Mouse (Mus musculus) spleen, adult 2 months (tissue): ENCODE measurements around the gene Elfn1. TPM values are rescaled to one million over a fixed set of nuclear protein-coding genes. Genes with fewer than 3 reads are reported as not detected.

Source experiments
- DNase-seq, 2 experiments: peaks; one replicate each; pipeline versions ENCODE4 v3.0.0 to v3.0.0-alpha.2; 2012 to 2021; ENCODE audit warnings: low spot score in 2 of 2, low read depth in 1 of 2
- H3K27ac ChIP-seq: fragments of 200-500 bp; 2 replicates; pipeline ENCODE4 v1.5.1; 2012; ENCODE audit warnings: low read length, inconsistent platforms; ENCODE audit not compliant: insufficient read depth
- H3K27me3 ChIP-seq: fragments of 200-500 bp; 2 replicates; pipeline ENCODE4 v1.6.1; 2012; ENCODE audit warnings: mild to moderate bottlenecking, moderate library complexity, low read length, inconsistent platforms; ENCODE audit not compliant: control insufficient read depth, insufficient read depth
- H3K36me3 ChIP-seq: fragments of 200-500 bp; 2 replicates; pipeline ENCODE4 v1.6.1; 2012; ENCODE audit warnings: mild to moderate bottlenecking, low read length, inconsistent platforms; ENCODE audit not compliant: control insufficient read depth, insufficient read depth
- H3K4me1 ChIP-seq: fragments of 200-500 bp; 2 replicates; pipeline ENCODE4 v1.6.1; 2011; ENCODE audit warnings: inconsistent platforms; ENCODE audit not compliant: control insufficient read depth, insufficient read depth, insufficient read length
- H3K4me3 ChIP-seq: fragments of 200-500 bp; 2 replicates; pipeline ENCODE4 v1.5.1; 2011; ENCODE audit warnings: mild to moderate bottlenecking, inconsistent platforms; ENCODE audit not compliant: insufficient read depth, insufficient read length; ENCODE audit errors: extremely low read depth
- CTCF ChIP-seq: fragments of 200-500 bp; IDR thresholded peaks from 2 replicates; pipeline ENCODE4 v1.5.1; 2011; ENCODE audit warnings: mild to moderate bottlenecking, inconsistent platforms; ENCODE audit not compliant: insufficient read depth, insufficient read length, insufficient replicate concordance; ENCODE audit errors: extremely low read depth
- POLR2A ChIP-seq: fragments of 200-500 bp; IDR thresholded peaks from 2 replicates; pipeline ENCODE4 v1.6.1; 2011; ENCODE audit warnings: low read depth, low read length, inconsistent platforms
- WGBS: fragments of 180-500 bp; shearing (Covaris S2); methylation state at CpG from one replicate; pipeline ENCODE4 v1.1.7; 2018; 5-methylcytosine and 5-hydroxymethylcytosine counted together
- polyA plus RNA-seq: library from polyadenylated mRNA; depleted of rRNA; stranded (reverse); fragments of >200 nt; gene quantifications from 2 replicates; pipeline ENCODE4 v1.2.3, GENCODE M21; 2012

Gene Elfn1
- polyA plus RNA-seq, 1 experiment = 0.40 TPM

DNA sequence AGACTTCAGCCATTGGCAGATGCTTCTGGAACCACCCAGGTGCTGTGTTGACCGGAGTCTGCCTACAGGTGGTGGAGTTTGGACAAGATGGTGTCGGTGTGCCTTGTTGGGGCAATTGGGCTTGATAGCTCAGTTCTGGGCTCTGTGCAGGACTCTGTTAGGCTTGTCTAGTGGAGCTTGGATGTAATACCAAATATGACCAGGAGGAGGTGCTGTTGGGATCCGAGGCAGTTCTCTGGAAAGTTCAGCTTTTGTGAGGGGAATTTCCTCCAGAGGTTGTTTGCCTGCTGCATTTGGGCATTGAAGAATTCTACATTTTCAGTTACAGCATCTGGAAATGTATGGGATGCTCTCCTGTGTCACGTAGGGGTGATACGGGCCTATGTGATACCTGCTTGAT is 39.7 kb downstream of the Elfn1 start:
- WGBS = 92% methylated on average over 5 of the region's 5 CpGs

GRCm38 (mm10) chr5:139948552-139948951 is 40.8 kb downstream of the Elfn1 start:
- 80% methylated on average over 4 of the region's 4 CpGs for WGBS
- no peak for TF ChIP-seq CTCF
- TF ChIP-seq POLR2A = no peak
- no peaks in the 10 kb centered on the region for H3K4me1 ChIP-seq
- H3K4me3 ChIP-seq = no peak overlapping the region
- no peak for DNase-seq
- H3K36me3 ChIP-seq = no peaks in the 10 kb centered on the region
- no peaks in the 10 kb centered on the region for H3K27me3 ChIP-seq
- H3K27ac ChIP-seq = no peak overlapping the region

More for the DNA sequence above, 39.7 kb downstream of the Elfn1 start:
- no peak for DNase-seq
- H3K36me3 ChIP-seq = no peaks in the 10 kb centered on the region
- H3K27me3 ChIP-seq = no peaks in the 10 kb centered on the region
- TF ChIP-seq CTCF (peak; percentile 12; the same call in 1 of the 2 replicates), POLR2A (no peak)
- H3K27ac ChIP-seq = no peak overlapping the region
- no peaks in the 10 kb centered on the region for H3K4me1 ChIP-seq
- no peak overlapping the region for H3K4me3 ChIP-seq

DNA sequence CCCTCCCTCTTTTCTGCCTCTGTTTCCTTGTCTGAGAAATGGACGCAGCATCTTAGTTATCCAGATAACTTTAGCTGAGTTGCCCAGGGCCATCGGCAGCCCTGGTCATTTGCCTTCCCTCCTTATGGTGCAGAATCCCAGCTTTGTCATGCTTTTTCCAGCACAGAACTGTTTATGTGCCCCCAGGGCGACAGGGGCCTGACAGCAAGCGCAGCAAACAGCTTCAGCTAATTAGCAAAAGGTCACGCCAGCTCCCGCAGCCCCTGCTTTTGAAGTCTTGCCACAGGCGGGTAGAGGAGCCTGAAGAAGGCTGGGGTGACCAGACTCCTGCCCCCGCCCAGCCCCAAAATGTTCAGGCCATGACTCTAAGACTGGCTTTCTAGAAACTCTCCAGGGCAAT is 41.6 kb downstream of the Elfn1 start:
- H3K27ac ChIP-seq = no peak overlapping the region
- H3K36me3 ChIP-seq = no peaks in the 10 kb centered on the region
- no peaks in the 10 kb centered on the region for H3K4me1 ChIP-seq
- TF ChIP-seq POLR2A (no peak), CTCF (no peak)
- H3K27me3 ChIP-seq = no peaks in the 10 kb centered on the region
- no peak overlapping the region for H3K4me3 ChIP-seq
- 92% methylated on average over 8 of the region's 8 CpGs for WGBS
- no peak for DNase-seq

- no peak overlapping the region for H3K27ac ChIP-seq
- H3K36me3 ChIP-seq = no peaks in the 10 kb centered on the region
- WGBS = 86% methylated on average over 11 of the region's 11 CpGs
- H3K27me3 ChIP-seq = no peaks in the 10 kb centered on the region
- no peak for DNase-seq
- no peak overlapping the region for H3K4me3 ChIP-seq
- H3K4me1 ChIP-seq = no peaks in the 10 kb centered on the region
- TF ChIP-seq CTCF (no peak), POLR2A (no peak)
These were observed 42.3 kb downstream of the Elfn1 start for GRCm38 (mm10) chr5:139949975-139950578.

DNA sequence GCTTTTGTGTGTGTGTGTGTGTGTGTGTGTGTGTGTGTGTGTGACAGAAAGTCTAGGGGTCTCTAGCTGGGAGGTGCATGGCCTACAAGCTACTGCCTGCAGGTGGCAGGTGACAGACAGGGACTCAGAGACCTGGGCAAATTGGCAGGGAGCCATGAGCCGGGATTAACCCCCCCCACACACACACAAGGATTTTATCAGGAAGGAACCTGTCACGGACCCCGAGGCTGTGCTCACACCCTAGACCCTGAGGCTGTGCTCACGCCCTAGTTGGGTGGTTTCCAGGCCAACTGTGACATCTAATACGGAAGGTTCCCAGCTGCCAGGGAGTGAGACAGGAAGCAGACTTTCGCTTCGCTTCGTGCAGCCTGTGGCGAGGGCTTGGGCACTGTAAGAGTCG is 49.1 kb downstream of the Elfn1 start:
- no peaks in the 10 kb centered on the region for H3K27me3 ChIP-seq

DNA sequence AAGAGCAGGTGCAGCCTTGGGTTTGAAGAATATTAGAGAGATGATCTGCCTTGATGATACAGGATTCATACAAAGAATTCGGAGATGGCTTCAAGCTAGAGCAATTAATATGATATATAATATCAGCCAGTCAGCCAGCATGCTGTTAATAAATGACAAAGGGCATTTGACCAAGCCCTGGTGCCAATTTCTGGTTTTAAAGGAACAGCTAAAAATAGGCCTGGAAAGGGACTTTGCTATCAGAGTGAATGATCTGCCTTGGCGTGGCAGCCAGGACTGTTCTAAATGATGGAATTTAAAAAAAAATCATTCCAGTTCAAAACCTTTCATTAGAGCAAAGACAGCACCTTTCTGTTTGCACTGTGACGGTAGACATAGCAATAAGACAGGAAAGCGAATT is 52.0 kb downstream of the Elfn1 start:
- 83% methylated on average over 4 of the region's 4 CpGs for WGBS

More for the DNA sequence above, 49.1 kb downstream of the Elfn1 start:
- Histone ChIP-seq H3K27ac (no peak overlapping the region), H3K36me3 (no peaks in the 10 kb centered on the region), H3K4me3 (no peak overlapping the region), H3K4me1 (no peaks in the 10 kb centered on the region)
- WGBS = 1% methylated on average over 10 of the region's 10 CpGs
- TF ChIP-seq POLR2A = no peak
- TF ChIP-seq CTCF = no peak
- DNase-seq = no peak

GRCm38 (mm10) chr5:139964391-139964790 is 56.6 kb downstream of the Elfn1 start:
- Histone ChIP-seq H3K4me1 (no peaks in the 10 kb centered on the region), H3K4me3 (no peak overlapping the region), H3K36me3 (no peaks in the 10 kb centered on the region), H3K27ac (no peak overlapping the region), H3K27me3 (no peaks in the 10 kb centered on the region)
- WGBS = 78% methylated on average over 5 of the region's 5 CpGs
- TF ChIP-seq POLR2A (no peak), CTCF (no peak)
- DNase-seq = no peak

More for the DNA sequence above, 52.0 kb downstream of the Elfn1 start:
- Histone ChIP-seq H3K36me3 (no peaks in the 10 kb centered on the region), H3K4me1 (no peaks in the 10 kb centered on the region), H3K27ac (no peak overlapping the region), H3K4me3 (no peak overlapping the region), H3K27me3 (no peaks in the 10 kb centered on the region)
- TF ChIP-seq POLR2A = no peak
- TF ChIP-seq CTCF = no peak
- no peak for DNase-seq
